Mouse (Mus musculus) ES-E14 (cell line): ENCODE results near the gene Olfr317. TPM values are rescaled to one million over a fixed set of nuclear protein-coding genes. Genes with fewer than 3 reads are reported as not detected.
"Not testable (repeated sequence)": the region's sequence is repeated elsewhere in the genome, so short reads cannot be mapped to it uniquely, and the experiment has no call there.

Experiments
- DNase-seq: peaks from one replicate; pipeline ENCODE4 v3.0.0-alpha.2; 2013; ENCODE audit warnings: low read depth, low spot score
- H3K27ac ChIP-seq: 2 replicates; pipeline ENCODE4 v1.5.1; 2012; ENCODE audit warnings: low read depth, mild to moderate bottlenecking, low read length, moderate library complexity, mixed read lengths; ENCODE audit not compliant: poor library complexity, insufficient read depth, severe bottlenecking
- H3K36me3 ChIP-seq: 2 replicates; pipeline ENCODE4 v1.6.1; 2012; ENCODE audit warnings: mild to moderate bottlenecking, low read length, moderate library complexity, mixed read lengths; ENCODE audit not compliant: control insufficient read depth, poor library complexity, insufficient read depth, severe bottlenecking
- H3K4me1 ChIP-seq, 2 experiments: fragments of 150-350 bp in 1 of 2; sonication (generic) in 1 of 2; 2 replicates each; pipeline ENCODE4 v1.6.1; 2012; ENCODE audit warnings: low read length in 2 of 2, mild to moderate bottlenecking in 1 of 2, mixed read lengths in 1 of 2; ENCODE audit not compliant: control insufficient read depth in 2 of 2, insufficient read depth in 2 of 2, poor library complexity in 1 of 2
- H3K4me3 ChIP-seq, 2 experiments: fragments of 150-350 bp in 1 of 2; sonication (generic) in 1 of 2; 2 replicates each; pipeline ENCODE4 v1.5.1; 2012; ENCODE audit warnings: low read length in 2 of 2, low read depth in 1 of 2, mild to moderate bottlenecking in 1 of 2, mixed read lengths in 1 of 2; ENCODE audit not compliant: insufficient read depth in 1 of 2, poor library complexity in 1 of 2, severe bottlenecking in 1 of 2
- H3K9ac ChIP-seq: 2 replicates; pipeline ENCODE4 v1.6.1; 2012; ENCODE audit warnings: low read depth, mild to moderate bottlenecking, low read length, mixed read lengths; ENCODE audit not compliant: poor library complexity, insufficient read depth, severe bottlenecking
- H3K9me3 ChIP-seq: fragments of 150-350 bp; sonication (generic); 2 replicates; pipeline ENCODE4 v1.6.1; 2012; ENCODE audit warnings: low read depth, mild to moderate bottlenecking, low read length; ENCODE audit not compliant: control insufficient read depth, insufficient read depth
- CHD2 ChIP-seq: IDR thresholded peaks from 2 replicates; pipeline ENCODE4 v1.6.1; 2014; ENCODE audit warnings: mild to moderate bottlenecking, low read depth, low read length, inconsistent platforms
- HCFC1 ChIP-seq: IDR thresholded peaks from 2 replicates; pipeline ENCODE4 v1.6.1; 2012; ENCODE audit warnings: low read length, inconsistent platforms, borderline replicate concordance; ENCODE audit not compliant: insufficient read depth
- MAFK ChIP-seq: IDR thresholded peaks from 2 replicates; pipeline ENCODE4 v1.6.1; 2014; ENCODE audit warnings: mild to moderate bottlenecking, low read depth, low read length, inconsistent platforms; ENCODE audit not compliant: insufficient read depth
- ZC3H11A ChIP-seq: IDR thresholded peaks from 2 replicates; pipeline ENCODE4 v1.6.1; 2012; ENCODE audit warnings: low read depth, mild to moderate bottlenecking, inconsistent platforms, low read length, borderline replicate concordance
- ZNF384 ChIP-seq: IDR thresholded peaks from 2 replicates; pipeline ENCODE4 v1.6.1; 2012; ENCODE audit warnings: low read depth, low read length, inconsistent platforms
- in situ Hi-C, 2 experiments: fragments of 600-800 bp; cut with MboI; formaldehyde crosslinking; loops; one replicate each; pipeline ENCODE4 v1.15.1; 2025; ENCODE audit warnings: low sequenced_read_pairs in 2 of 2, inconsistent platforms in 1 of 2; ENCODE audit not compliant: unreplicated experiment in 2 of 2
- total RNA-seq: library from RNA; depleted of rRNA; stranded (reverse); fragments of 300-350 nt; gene quantifications from 2 replicates; pipeline ENCODE4 v1.2.3, GENCODE M21; 2012; rRNA removed

The Olfr317 gene
- total RNA-seq, 1 experiment: not detected

- H3K9ac ChIP-seq: no peak within 1 kb of the TSS
- in situ Hi-C loops: no loop called here
- TF ChIP-seq ZNF384: no peak
- H3K36me3 ChIP-seq: no peaks in the 10 kb centered on the region
- DNase-seq: no peak
- H3K9me3 ChIP-seq: no peaks in the 10 kb centered on the region
- H3K27ac ChIP-seq: no peak within 1 kb of the TSS
- H3K4me1 ChIP-seq: no peaks in the 10 kb centered on the region
- H3K4me3 ChIP-seq: no peak within 1 kb of the TSS
Observed at GRCm38 (mm10) chr11:58723914-58724313, 15.1 kb downstream of the Olfr317 start, which contains the start of gene Olfr318. Olfr318 (minus strand) TSS chr11:58724014.

GRCm38 (mm10) chr11:58719701-58720100 is 19.3 kb downstream of the Olfr317 start:
- H3K9me3 ChIP-seq: no peaks in the 10 kb centered on the region
- no peak for DNase-seq
- no peaks in the 10 kb centered on the region for H3K4me1 ChIP-seq
- TF ChIP-seq CHD2 (no peak), ZNF384 (no peak), ZC3H11A (no peak), MAFK (no peak), HCFC1 (no peak)
- no peak overlapping the region for H3K9ac ChIP-seq
- H3K27ac ChIP-seq: no peak overlapping the region
- H3K4me3 ChIP-seq: no peak overlapping the region
- in situ Hi-C loops: no loop called here
- no peaks in the 10 kb centered on the region for H3K36me3 ChIP-seq

- H3K9me3 ChIP-seq, H3K4me1 ChIP-seq, H3K27ac ChIP-seq, H3K4me3 ChIP-seq, H3K9ac ChIP-seq, DNase-seq, H3K36me3 ChIP-seq, in situ Hi-C loops: not testable (repeated sequence)
Observed at GRCm38 (mm10) chr11:58717723-58718122, 21.3 kb downstream of the Olfr317 start.

GRCm38 (mm10) chr11:58709086-58709485 is 29.9 kb downstream of the Olfr317 start:
- TF ChIP-seq HCFC1 (no peak), ZNF384 (no peak), MAFK (no peak), CHD2 (no peak), ZC3H11A (no peak)
- no peaks in the 10 kb centered on the region for H3K4me1 ChIP-seq
- no peak overlapping the region for H3K27ac ChIP-seq
- no peak overlapping the region for H3K4me3 ChIP-seq
- no peaks in the 10 kb centered on the region for H3K9me3 ChIP-seq
- H3K36me3 ChIP-seq: no peaks in the 10 kb centered on the region
- H3K9ac ChIP-seq: no peak overlapping the region
- in situ Hi-C loops: no loop called here
- DNase-seq: no peak

- Histone ChIP-seq H3K27ac (no peak within 1 kb of the TSS), H3K4me1 (no peaks in the 10 kb centered on the region), H3K36me3 (no peaks in the 10 kb centered on the region), H3K9me3 (no peaks in the 10 kb centered on the region), H3K4me3 (no peak within 1 kb of the TSS), H3K9ac (no peak within 1 kb of the TSS)
- in situ Hi-C loops: no loop called here
- no peak for TF ChIP-seq HCFC1
- TF ChIP-seq MAFK: no peak
- TF ChIP-seq CHD2: no peak
- TF ChIP-seq ZNF384: no peak
- TF ChIP-seq ZC3H11A: no peak
- DNase-seq: no peak
Observed at GRCm38 (mm10) chr11:58698862-58699261, 40.1 kb downstream of the Olfr317 start, which contains the start of gene Olfr319. Olfr319 (plus strand) TSS chr11:58699162.

Other genes with a start within 250 kb of the Olfr317 start
- gene Olfr332, start 246.7 kb downstream of the Olfr317 start, total RNA-seq: not detected in 2 replicates
- not detected in 2 replicates for gene Olfr331, start 236.6 kb downstream of the Olfr317 start, total RNA-seq
- gene Olfr330, start 204.4 kb downstream of the Olfr317 start, total RNA-seq: not detected in 2 replicates
- 0.26 and 0.27 TPM in 2 replicates for gene Olfr329-ps, start 192.8 kb downstream of the Olfr317 start, total RNA-seq
- 0.18 and 0.37 TPM in 2 replicates for gene Olfr328, start 183.6 kb downstream of the Olfr317 start, total RNA-seq
- gene Olfr224, start 168.7 kb downstream of the Olfr317 start, total RNA-seq: not detected in 2 replicates
- gene Olfr325, start 161.5 kb downstream of the Olfr317 start, total RNA-seq: not detected in 2 replicates
- not detected in 2 replicates for gene Olfr324, start 144.1 kb downstream of the Olfr317 start, total RNA-seq
- gene 2210407C18Rik, start 123.1 kb downstream of the Olfr317 start, total RNA-seq: not detected in 2 replicates
- gene Olfr323, start 108.7 kb downstream of the Olfr317 start, total RNA-seq: not detected in 2 replicates
- gene Trim58, start 98.7 kb downstream of the Olfr317 start, total RNA-seq: not detected in 2 replicates
- not detected in 2 replicates for gene Olfr322, start 80.4 kb downstream of the Olfr317 start, total RNA-seq
- not detected in 2 replicates for gene Olfr320, start 58.1 kb downstream of the Olfr317 start, total RNA-seq
- gene Olfr319, start 40.0 kb downstream of the Olfr317 start, total RNA-seq: not detected in 2 replicates
- not detected in 2 replicates for gene Olfr318, start 15.2 kb downstream of the Olfr317 start, total RNA-seq
- not detected in 2 replicates for gene Olfr316, start 13.5 kb upstream of the Olfr317 start, total RNA-seq
- not detected in 2 replicates for gene Olfr315, start 34.0 kb upstream of the Olfr317 start, total RNA-seq
- gene Olfr314, start 43.7 kb upstream of the Olfr317 start, total RNA-seq: not detected in 2 replicates
- 2.3 and 2.7 TPM in 2 replicates for gene Fam183b, start 62.7 kb upstream of the Olfr317 start, total RNA-seq
- not detected in 2 replicates for gene Olfr313, start 75.8 kb upstream of the Olfr317 start, total RNA-seq
- not detected in 2 replicates for gene Olfr312, start 90.0 kb upstream of the Olfr317 start, total RNA-seq
- not detected in 2 replicates for gene Olfr311, start 100.0 kb upstream of the Olfr317 start, total RNA-seq
- gene Gm12258, start 107.9 kb upstream of the Olfr317 start, total RNA-seq: 3.7 and 4.7 TPM in 2 replicates
- gene 2810021J22Rik, start 128.0 kb upstream of the Olfr317 start, total RNA-seq: 5.3 and 5.7 TPM in 2 replicates
- gene Zfp39, start 165.0 kb upstream of the Olfr317 start, total RNA-seq: 3.0 and 3.4 TPM in 2 replicates
- gene Btnl10, start 178.7 kb upstream of the Olfr317 start, total RNA-seq: not detected in 2 replicates
- 104 and 115 TPM in 2 replicates for gene Rnf187, start 199.7 kb upstream of the Olfr317 start, total RNA-seq
- gene Hist3h2ba, start 209.7 kb upstream of the Olfr317 start, total RNA-seq: 109 and 141 TPM in 2 replicates
- gene Hist3h2a, start 215.5 kb upstream of the Olfr317 start, total RNA-seq: 161 and 194 TPM in 2 replicates
- 0.40 and 0.74 TPM in 2 replicates for gene Trim17, start 215.5 kb upstream of the Olfr317 start, total RNA-seq
- 29.6 and 47.4 TPM in 2 replicates for gene Trim11, start 238.9 kb upstream of the Olfr317 start, total RNA-seq